Mouse (Mus musculus) urinary bladder, adult 2 months (tissue): ENCODE results near the gene Mdm1. TPM values are rescaled to one million over a fixed set of nuclear protein-coding genes. Genes with fewer than 3 reads are reported as not detected.
"Not testable (repeated sequence)": the region's sequence is repeated elsewhere in the genome, so short reads cannot be mapped to it uniquely, and the experiment has no call there.

Experiments
- DNase-seq: peaks from one replicate; pipeline ENCODE4 v3.0.0; 2022; ENCODE audit warnings: low spot score
- polyA plus RNA-seq: library from polyadenylated mRNA; depleted of rRNA; stranded (reverse); fragments of >200 nt; gene quantifications from 2 replicates; pipeline ENCODE4 v1.2.3, GENCODE M21; 2012; rRNA removed

The Mdm1 gene
- polyA plus RNA-seq, 1 experiment: 10.7 TPM

- DNase-seq: not testable (repeated sequence)
Observed at GRCm38 (mm10) chr10:118215719-118216393, 74.2 kb downstream of the Mdm1 start.

Other genes starting within 250 kb of the Mdm1 start
- not detected in 2 replicates for gene Il22, start 63.1 kb downstream of the Mdm1 start, polyA plus RNA-seq
- gene Gm32717, start 99.0 kb downstream of the Mdm1 start, polyA plus RNA-seq: 0.03 TPM in 2 replicates
- gene Gm32802, start 116.9 kb downstream of the Mdm1 start, polyA plus RNA-seq: 0.03 TPM in 2 replicates
- not detected in 2 replicates for gene Iltifb, start 153.2 kb downstream of the Mdm1 start, polyA plus RNA-seq
- not detected in 2 replicates for gene Gm9040, start 185.2 kb downstream of the Mdm1 start, polyA plus RNA-seq
- gene Gm9044, start 190.6 kb downstream of the Mdm1 start, polyA plus RNA-seq: not detected in 2 replicates
- 0.06 TPM in 1 of 2 replicates, not detected in the other for gene Gm9045, start 196.0 kb downstream of the Mdm1 start, polyA plus RNA-seq
- not detected in 2 replicates for gene Gm9046, start 201.4 kb downstream of the Mdm1 start, polyA plus RNA-seq
- gene Gm9048, start 206.9 kb downstream of the Mdm1 start, polyA plus RNA-seq: not detected in 2 replicates
- gene Gm9049, start 212.3 kb downstream of the Mdm1 start, polyA plus RNA-seq: 0.06 TPM in 1 of 2 replicates, not detected in the other